In the genomic region with DNA sequence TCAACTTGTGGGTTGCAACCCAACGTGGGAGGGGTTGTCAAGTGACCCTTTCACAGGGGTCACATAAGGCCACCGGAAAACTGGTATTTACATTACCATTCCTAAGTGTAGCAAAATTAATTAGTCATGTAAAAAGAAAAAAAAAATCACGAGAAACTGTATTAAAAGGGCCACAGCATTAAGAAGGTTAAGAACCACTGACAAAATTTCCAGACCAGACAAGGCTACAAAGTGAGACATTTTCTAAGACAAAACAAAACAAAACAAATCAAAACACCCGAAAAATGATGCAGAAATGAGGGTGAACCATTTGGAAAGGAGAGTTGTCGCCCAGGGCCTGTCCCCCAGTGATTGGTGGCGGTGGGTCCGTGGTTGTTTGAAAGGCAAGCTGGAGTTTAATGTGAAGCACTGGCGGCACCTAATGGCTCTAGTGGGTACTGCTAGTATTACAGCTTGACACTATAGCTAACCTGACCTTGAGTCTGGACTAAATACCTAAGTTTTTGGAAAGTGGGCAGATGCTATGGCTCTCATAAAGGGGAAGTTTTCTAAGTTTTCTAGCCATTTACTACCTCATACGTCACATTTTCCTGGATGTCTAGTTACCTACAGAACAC, we compare ENCODE assay signal across 8 mouse cellular contexts. TPM values are rescaled to one million over a fixed set of nuclear protein-coding genes. Genes with fewer than 3 reads are reported as not detected.
A peak's percentile ranks its signal among the peaks of the same experiment; 100 is the strongest.
DNase-seq lines count a peak whose midpoint lies in the region; ATAC-seq and TF ChIP-seq lines count a peak whose summit lies in the region.

No protein-coding gene starts in this region.

- WGBS in liver, embryonic 13.5 days (ENCODE audit: insufficient replicate concordance): 20% methylated on average over 9 of the region's 9 CpGs
- WGBS in neural tube, embryonic 11.5 days: 18% methylated on average over 9 of the region's 9 CpGs
- WGBS in stomach, postnatal 0 days: 14% methylated on average over 9 of the region's 9 CpGs

- no peak overlapping the region for H3K4me3 ChIP-seq in liver, embryonic 13.5 days (replicated peaks)
- H3K4me3 ChIP-seq in neural tube, embryonic 11.5 days (ENCODE audit: low read depth, low read length): no peak overlapping the region
- H3K4me3 ChIP-seq in stomach, postnatal 0 days (ENCODE audit: low read depth, low read length): no peak overlapping the region

- H3K36me3 ChIP-seq in liver, embryonic 13.5 days: no peaks in the 10 kb centered on the region
- H3K36me3 ChIP-seq in neural tube, embryonic 11.5 days (ENCODE audit: control insufficient read depth, insufficient read depth, low read length): no peaks in the 10 kb centered on the region
- H3K36me3 ChIP-seq in stomach, postnatal 0 days (ENCODE audit: control insufficient read depth, insufficient read depth, low read length): no peaks in the 10 kb centered on the region

- TF ChIP-seq EP300 in stomach, postnatal 0 days (optimal IDR thresholded peaks at IDR 0.05): no peak

- 0 out of 2 replicates have a peak, but pooled peaks have one; percentile 45 for ATAC-seq in liver, embryonic 13.5 days (ENCODE audit: low read depth)
- ATAC-seq in neural tube, embryonic 11.5 days (ENCODE audit: insufficient read depth, low FRiP score, low TSS enrichment): peak; percentile 55; the same call in 1 of the 2 replicates
- peak; percentile 64; the same call in 1 of the 2 replicates for ATAC-seq in stomach, postnatal 0 days (ENCODE audit: low FRiP score, low TSS enrichment)

- peak; percentile 96 for TF ChIP-seq CTCF in stomach, postnatal 0 days (IDR thresholded peaks at IDR 0.05; ENCODE audit: low read depth)

- H3K9ac ChIP-seq in liver, embryonic 13.5 days: no peak overlapping the region
- H3K9ac ChIP-seq in neural tube, embryonic 11.5 days (ENCODE audit: low read length): no peak overlapping the region
- H3K9ac ChIP-seq in stomach, postnatal 0 days (ENCODE audit: low read length): no peak overlapping the region

- no peaks in the 10 kb centered on the region for H3K9me3 ChIP-seq in liver, embryonic 13.5 days (replicated peaks)
- H3K9me3 ChIP-seq in neural tube, embryonic 11.5 days (ENCODE audit: control insufficient read depth, low read length): no peaks in the 10 kb centered on the region
- H3K9me3 ChIP-seq in stomach, postnatal 0 days (ENCODE audit: control insufficient read depth, low read length): no peaks in the 10 kb centered on the region

- no peaks in the 10 kb centered on the region for H3K27me3 ChIP-seq in liver, embryonic 13.5 days
- H3K27me3 ChIP-seq in neural tube, embryonic 11.5 days (ENCODE audit: control insufficient read depth, insufficient read depth, low read length): no peaks in the 10 kb centered on the region
- H3K27me3 ChIP-seq in stomach, postnatal 0 days (ENCODE audit: control insufficient read depth, insufficient read depth, low read length): no peaks in the 10 kb centered on the region

- peaks cover 16% of the 10 kb centered on the region for H3K4me1 ChIP-seq in liver, embryonic 13.5 days (replicated peaks)
- H3K4me1 ChIP-seq in neural tube, embryonic 11.5 days (ENCODE audit: control insufficient read depth, insufficient read depth, low read length): no peaks in the 10 kb centered on the region
- H3K4me1 ChIP-seq in stomach, postnatal 0 days (replicated peaks; ENCODE audit: control insufficient read depth, insufficient read depth): no peaks in the 10 kb centered on the region

- peak; percentile 87 for DNase-seq in 416B (ENCODE audit: low read depth)
- peak; percentile 69 to 94 for DNase-seq in adrenal gland, adult (ENCODE audit: inconsistent age in 2 of 2, low spot score in 1 of 2)
- DNase-seq in embryo, embryonic 10.5 days (ENCODE audit: low spot score): peak; percentile 95
- DNase-seq in gastrocnemius, postnatal 4 days (ENCODE audit: low spot score in 2 of 2): peak; percentile 53 to 74
- DNase-seq in kidney, postnatal 10 days: peak; percentile 89
- peak; percentile 65 for DNase-seq in liver, embryonic 13.5 days
- DNase-seq in neural tube, embryonic 11.5 days (ENCODE audit: low spot score): peak; percentile 84
- peak; percentile 82 for DNase-seq in stomach, postnatal 0 days (ENCODE audit: low spot score)

- no peak overlapping the region for H3K27ac ChIP-seq in liver, embryonic 13.5 days
- no peak overlapping the region for H3K27ac ChIP-seq in neural tube, embryonic 11.5 days (ENCODE audit: low read depth, low read length)
- no peak overlapping the region for H3K27ac ChIP-seq in stomach, postnatal 0 days (replicated peaks)

- H3K4me2 ChIP-seq in liver, embryonic 13.5 days: no peak overlapping the region
- H3K4me2 ChIP-seq in neural tube, embryonic 11.5 days (ENCODE audit: low read depth): no peak overlapping the region
- no peak overlapping the region for H3K4me2 ChIP-seq in stomach, postnatal 0 days (replicated peaks; ENCODE audit: low read depth)

RNA-seq across cellular contexts. Expression of a gene that starts 33.2 kb away (rescaled TPM):
- 10 to 100 TPM; 24.8 to 25.4 TPM for total RNA-seq in gastrocnemius, postnatal 4 days (2021)
- polyA plus RNA-seq in liver, embryonic 13.5 days (2015; fragmentation: Nextera tagmentation; extraction: Ambion mirVana): 33.4 and 33.8 TPM in 2 replicates
- 72.3 and 73.7 TPM in 2 replicates for polyA plus RNA-seq in neural tube, embryonic 11.5 days (2014; fragmentation: Nextera tagmentation; extraction: Ambion mirVana)
- 16.4 TPM in 2 replicates for polyA plus RNA-seq in stomach, postnatal 0 days (2015; fragmentation: Nextera tagmentation; extraction: Ambion mirVana)

RNA-seq across cellular contexts. Expression of a gene that starts 44.0 kb away (rescaled TPM):
- total RNA-seq in gastrocnemius, postnatal 4 days (2021): 10 to 100 TPM; 73.6 to 86.9 TPM
- polyA plus RNA-seq in liver, embryonic 13.5 days (2015; fragmentation: Nextera tagmentation; extraction: Ambion mirVana): 8.2 and 9.4 TPM in 2 replicates
- polyA plus RNA-seq in neural tube, embryonic 11.5 days (2014; fragmentation: Nextera tagmentation; extraction: Ambion mirVana): 33.9 and 38.8 TPM in 2 replicates
- polyA plus RNA-seq in stomach, postnatal 0 days (2015; fragmentation: Nextera tagmentation; extraction: Ambion mirVana): 6.0 and 6.3 TPM in 2 replicates

RNA-seq across cellular contexts. Expression of a gene that starts 53.3 kb away (rescaled TPM):
- total RNA-seq in gastrocnemius, postnatal 4 days (2021): 100 to 1,000 TPM in 1 of 2 experiments, 10 to 100 TPM in 1; 82.2 to 103 TPM
- polyA plus RNA-seq in liver, embryonic 13.5 days (2015; fragmentation: Nextera tagmentation; extraction: Ambion mirVana): 25.4 and 28.5 TPM in 2 replicates
- polyA plus RNA-seq in neural tube, embryonic 11.5 days (2014; fragmentation: Nextera tagmentation; extraction: Ambion mirVana): 51.7 and 52.8 TPM in 2 replicates
- polyA plus RNA-seq in stomach, postnatal 0 days (2015; fragmentation: Nextera tagmentation; extraction: Ambion mirVana): 25.2 and 28.8 TPM in 2 replicates
